Mouse (Mus musculus) liver, embryonic 18 days (tissue): ENCODE measurements around the gene Foxk1. TPM values are rescaled to one million over a fixed set of nuclear protein-coding genes. Genes with fewer than 3 reads are reported as not detected.

Source experiments
- polyA plus RNA-seq: library from polyadenylated mRNA; depleted of rRNA; stranded (reverse); fragments of >200 nt; gene quantifications from 2 replicates; pipeline ENCODE4 v1.2.3, GENCODE M21; 2012; rRNA removed

Foxk1 gene
- polyA plus RNA-seq: 2.3 and 3.3 TPM in 2 replicates

DNA sequence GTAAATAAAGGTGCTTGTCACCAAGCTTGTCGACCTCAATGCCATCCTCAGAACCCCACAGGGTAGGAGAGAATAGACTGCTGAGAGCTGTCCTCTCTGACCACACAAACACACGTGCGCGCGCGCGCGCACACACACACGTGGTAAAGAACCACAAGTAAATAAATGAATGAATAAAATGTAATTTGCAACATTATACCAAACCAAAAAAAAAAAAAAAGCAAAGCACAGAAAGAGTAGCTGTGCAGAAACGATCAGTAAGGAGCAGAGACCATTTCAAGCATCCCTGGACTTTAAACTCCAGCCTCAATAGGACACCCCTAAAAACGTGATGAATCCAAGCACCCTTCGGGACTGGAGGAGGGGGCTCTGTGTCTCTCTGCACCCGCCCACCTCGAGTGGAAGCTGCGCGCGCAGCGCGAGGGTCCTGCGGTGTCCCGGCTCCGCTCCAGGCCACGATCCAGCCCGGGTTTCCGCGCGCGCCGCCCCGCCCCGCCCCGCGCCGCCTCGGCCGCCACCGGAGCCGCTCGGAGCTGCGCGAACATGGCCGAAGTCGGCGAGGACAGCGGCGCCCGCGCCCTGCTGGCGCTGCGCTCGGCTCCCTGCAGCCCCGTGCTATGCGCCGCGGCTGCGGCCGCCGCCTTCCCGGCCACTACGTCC lies at the start of gene Foxk1:
Foxk1 (plus strand) TSS at position 517 of the 660 bp plus-strand sequence.

DNA sequence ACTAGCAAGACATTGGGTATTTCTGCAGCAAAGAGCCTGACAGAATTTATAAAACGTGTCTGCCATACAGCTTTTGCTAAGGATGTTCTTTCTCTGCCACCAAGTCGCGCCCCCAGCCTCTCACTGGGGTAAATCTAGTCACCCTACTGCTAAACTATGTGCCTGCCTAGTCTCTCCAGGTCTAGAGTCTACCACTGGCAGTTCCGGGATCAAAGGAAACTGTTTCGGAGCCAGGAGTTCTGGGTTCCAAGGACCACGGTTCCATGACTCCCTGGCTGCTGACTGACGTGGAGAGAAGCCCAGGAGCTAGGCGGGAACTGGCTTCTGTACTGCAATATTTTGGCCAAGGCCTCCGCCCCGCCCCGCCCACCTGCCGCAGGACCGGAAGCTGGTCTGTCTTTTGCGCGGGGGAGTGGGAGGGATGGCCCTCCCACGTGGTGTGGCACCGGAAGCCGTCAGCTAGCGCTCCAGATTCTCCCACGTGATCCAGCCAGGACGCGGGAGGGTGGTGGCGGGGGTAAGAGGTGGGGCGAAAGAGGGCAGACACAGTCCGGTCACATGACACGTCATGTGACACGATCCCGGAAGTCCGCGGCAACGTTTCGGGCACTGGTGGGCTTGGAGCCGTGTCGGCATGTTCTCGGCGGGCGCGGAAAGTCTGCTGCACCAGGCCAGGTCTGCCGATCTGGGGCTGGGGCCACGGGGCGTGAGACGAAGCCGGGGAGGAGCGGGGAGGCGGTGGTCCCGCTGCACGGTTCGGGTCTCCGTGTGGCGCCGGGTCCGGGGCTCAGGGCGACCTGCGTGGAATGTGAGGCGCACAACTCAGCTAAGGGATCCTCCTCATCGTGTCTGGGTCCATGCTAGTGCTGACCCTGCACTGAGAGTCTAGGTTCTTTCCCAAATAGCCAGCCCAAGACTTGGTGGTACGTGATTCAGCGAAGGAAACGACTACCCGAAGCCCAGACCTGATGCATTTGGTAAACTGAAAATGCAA lies 62.5 kb downstream of the Foxk1 start, which contains the start of gene Ap5z1:
Ap5z1 (plus strand) TSS at position 484 of the 994 bp plus-strand sequence.

Other genes with a start within 250 kb of the Foxk1 start
- 5.5 and 6.0 TPM in 2 replicates for gene Ap5z1, start 62.4 kb downstream of the Foxk1 start, polyA plus RNA-seq
- gene Papolb, start 128.6 kb downstream of the Foxk1 start, polyA plus RNA-seq: not detected in 2 replicates
- gene Radil, start 149.6 kb downstream of the Foxk1 start, polyA plus RNA-seq: 0.02 TPM in 2 replicates
- 5.7 and 6.2 TPM in 2 replicates for gene Mmd2, start 207.3 kb downstream of the Foxk1 start, polyA plus RNA-seq
- gene Wipi2, start 226.2 kb downstream of the Foxk1 start, polyA plus RNA-seq: 15.2 and 15.3 TPM in 2 replicates